Mouse (Mus musculus): ENCODE results near the gene Gfpt1. TPM values are rescaled to one million over a fixed set of nuclear protein-coding genes. Genes with fewer than 3 reads are reported as not detected.

Gene Gfpt1
- total and polyA plus RNA-seq, 2 experiments from 2014 or later, result 6.7 to 10.0 TPM

- no peak overlapping the region for H3K4me3 ChIP-seq (ENCODE audit: low read depth, low read length)
- 85% methylated on average over 9 of the region's 9 CpGs for WGBS
- peak overlapping the region; percentile 50 for H3K27ac ChIP-seq (ENCODE audit: low read depth)
- H3K4me2 ChIP-seq (ENCODE audit: low read depth, low read length), result no peak overlapping the region
- DNase-seq (ENCODE audit: low spot score) (no peak), ATAC-seq (ENCODE audit: insufficient read depth, low read depth) (no peak)
- H3K9ac ChIP-seq (replicated peaks; ENCODE audit: low read depth, low read length), result no peak overlapping the region
- TF ChIP-seq CTCF (IDR thresholded peaks at IDR 0.05; ENCODE audit: low read depth) (no peak), EP300 (IDR thresholded peaks at IDR 0.05; ENCODE audit: low read depth) (no peak)
- no peaks in the 10 kb centered on the region for H3K27me3 ChIP-seq (ENCODE audit: control insufficient read depth, insufficient read depth, low read length)
- H3K9me3 ChIP-seq (replicated peaks; ENCODE audit: control insufficient read depth, low read length), result no peaks in the 10 kb centered on the region
- H3K4me1 ChIP-seq (ENCODE audit: control insufficient read depth, insufficient read depth), result 0 out of 2 replicates have a peak, but pooled peaks cover 3% of the 10 kb centered on the region
- H3K36me3 ChIP-seq (replicated peaks; ENCODE audit: control insufficient read depth, insufficient read depth, low read length), result no peaks in the 10 kb centered on the region
Measured at GRCm38 (mm10) chr6:87100297-87101020, 57.8 kb downstream of the Gfpt1 start.

- H3K27ac ChIP-seq (ENCODE audit: low read depth), result no peak overlapping the region
- peak overlapping the region; percentile 45; the same call in 1 of the 2 replicates for H3K9ac ChIP-seq (replicated peaks; ENCODE audit: low read depth, low read length)
Measured at GRCm38 (mm10) chr6:87101281-87101954, 58.8 kb downstream of the Gfpt1 start.

GRCm38 (mm10) chr6:87101955-87102353 is 59.3 kb downstream of the Gfpt1 start:
- Histone ChIP-seq H3K9me3 (replicated peaks; ENCODE audit: control insufficient read depth, low read length) (no peaks in the 10 kb centered on the region), H3K27me3 (ENCODE audit: control insufficient read depth, insufficient read depth, low read length) (no peaks in the 10 kb centered on the region), H3K4me1 (ENCODE audit: control insufficient read depth, insufficient read depth) (0 out of 2 replicates have a peak, but pooled peaks cover 3% of the 10 kb centered on the region), H3K4me3 (ENCODE audit: low read depth, low read length) (no peak overlapping the region), H3K4me2 (ENCODE audit: low read depth, low read length) (no peak overlapping the region), H3K27ac (ENCODE audit: low read depth) (peak overlapping the region; percentile 39), H3K36me3 (replicated peaks; ENCODE audit: control insufficient read depth, insufficient read depth, low read length) (no peaks in the 10 kb centered on the region), H3K9ac (replicated peaks; ENCODE audit: low read depth, low read length) (no peak overlapping the region)
- ATAC-seq (ENCODE audit: insufficient read depth, low read depth), result peak; percentile 15; the same call in 1 of the 2 replicates
- WGBS, result 21% methylated on average over 4 of the region's 4 CpGs
- no peak for TF ChIP-seq CTCF (IDR thresholded peaks at IDR 0.05; ENCODE audit: low read depth)
- TF ChIP-seq EP300 (IDR thresholded peaks at IDR 0.05; ENCODE audit: low read depth), result no peak
- DNase-seq (ENCODE audit: low spot score), result no peak

More at GRCm38 (mm10) chr6:87101281-87101954, 58.8 kb downstream of the Gfpt1 start:
- ATAC-seq (ENCODE audit: insufficient read depth, low read depth) (peak; percentile 37; the same call in 1 of the 2 replicates), DNase-seq (ENCODE audit: low spot score) (peak; percentile 78)
- 0 out of 2 replicates have a peak, but pooled peaks cover 3% of the 10 kb centered on the region for H3K4me1 ChIP-seq (ENCODE audit: control insufficient read depth, insufficient read depth)
- H3K4me3 ChIP-seq (ENCODE audit: low read depth, low read length), result peak overlapping the region; percentile 30
- no peaks in the 10 kb centered on the region for H3K27me3 ChIP-seq (ENCODE audit: control insufficient read depth, insufficient read depth, low read length)
- H3K4me2 ChIP-seq (ENCODE audit: low read depth, low read length), result peak overlapping the region; percentile 69
- no peaks in the 10 kb centered on the region for H3K36me3 ChIP-seq (replicated peaks; ENCODE audit: control insufficient read depth, insufficient read depth, low read length)
- H3K9me3 ChIP-seq (replicated peaks; ENCODE audit: control insufficient read depth, low read length), result no peaks in the 10 kb centered on the region
- 8% methylated on average over 12 of the region's 12 CpGs for WGBS
- TF ChIP-seq EP300 (IDR thresholded peaks at IDR 0.05; ENCODE audit: low read depth) (no peak), CTCF (IDR thresholded peaks at IDR 0.05; ENCODE audit: low read depth) (peak; percentile 90)

- Histone ChIP-seq H3K27me3 (ENCODE audit: control insufficient read depth, insufficient read depth, low read length) (no peaks in the 10 kb centered on the region), H3K27ac (ENCODE audit: low read depth) (peak overlapping the region; percentile 39), H3K4me2 (ENCODE audit: low read depth, low read length) (no peak overlapping the region), H3K9me3 (replicated peaks; ENCODE audit: control insufficient read depth, low read length) (no peaks in the 10 kb centered on the region), H3K4me3 (ENCODE audit: low read depth, low read length) (no peak overlapping the region), H3K36me3 (replicated peaks; ENCODE audit: control insufficient read depth, insufficient read depth, low read length) (no peaks in the 10 kb centered on the region), H3K4me1 (ENCODE audit: control insufficient read depth, insufficient read depth) (0 out of 2 replicates have a peak, but pooled peaks cover 3% of the 10 kb centered on the region), H3K9ac (replicated peaks; ENCODE audit: low read depth, low read length) (no peak overlapping the region)
- no peak for DNase-seq (ENCODE audit: low spot score)
- no peak for TF ChIP-seq EP300 (IDR thresholded peaks at IDR 0.05; ENCODE audit: low read depth)
- TF ChIP-seq CTCF (IDR thresholded peaks at IDR 0.05; ENCODE audit: low read depth), result no peak
- 27% methylated on average over 7 of the region's 7 CpGs for WGBS
- peak; percentile 45; the same call in 1 of the 2 replicates for ATAC-seq (ENCODE audit: insufficient read depth, low read depth)
Measured at GRCm38 (mm10) chr6:87102421-87102911, 59.8 kb downstream of the Gfpt1 start.

- 89% methylated on average over 1 of the region's 1 CpGs for WGBS
- Histone ChIP-seq H3K4me3 (ENCODE audit: low read depth, low read length) (no peak overlapping the region), H3K4me1 (ENCODE audit: control insufficient read depth, insufficient read depth) (0 out of 2 replicates have a peak, but pooled peaks cover 3% of the 10 kb centered on the region), H3K9ac (replicated peaks; ENCODE audit: low read depth, low read length) (no peak overlapping the region), H3K27me3 (ENCODE audit: control insufficient read depth, insufficient read depth, low read length) (no peaks in the 10 kb centered on the region), H3K36me3 (replicated peaks; ENCODE audit: control insufficient read depth, insufficient read depth, low read length) (no peaks in the 10 kb centered on the region), H3K4me2 (ENCODE audit: low read depth, low read length) (no peak overlapping the region), H3K9me3 (replicated peaks; ENCODE audit: control insufficient read depth, low read length) (no peaks in the 10 kb centered on the region), H3K27ac (ENCODE audit: low read depth) (no peak overlapping the region)
- DNase-seq (ENCODE audit: low spot score) (no peak), ATAC-seq (ENCODE audit: insufficient read depth, low read depth) (no peak)
- TF ChIP-seq CTCF (IDR thresholded peaks at IDR 0.05; ENCODE audit: low read depth), result no peak
- TF ChIP-seq EP300 (IDR thresholded peaks at IDR 0.05; ENCODE audit: low read depth), result no peak
Measured at GRCm38 (mm10) chr6:87103314-87103713, 60.7 kb downstream of the Gfpt1 start.

Data from heart, postnatal 0 days (tissue).